Mouse (Mus musculus) intestine, embryonic 16.5 days (tissue): ENCODE measurements around the gene Fahd2a. TPM values are rescaled to one million over a fixed set of nuclear protein-coding genes. Genes with fewer than 3 reads are reported as not detected.

Experiments
- ATAC-seq: fragments of 200-750 bp; cut with Nextera tagmentation; 2 replicates; pipeline ENCODE4 v1.8.0; 2017; ENCODE audit warnings: moderate TSS enrichment, moderate library complexity
- H3K27ac ChIP-seq: fragments of 300-500 bp; sonication (generic); 2 replicates; pipeline ENCODE4 v1.5.1; 2014; ENCODE audit warnings: mild to moderate bottlenecking, low read length
- H3K27me3 ChIP-seq: fragments of 300-500 bp; sonication (generic); replicated peaks from 2 replicates; pipeline ENCODE4 v1.6.1; 2014; ENCODE audit warnings: low read length, control low read depth, mixed read lengths; ENCODE audit not compliant: control insufficient read depth, insufficient read depth
- H3K36me3 ChIP-seq: fragments of 300-500 bp; sonication (generic); 2 replicates; pipeline ENCODE4 v1.6.1; 2014; ENCODE audit warnings: low read length, control low read depth; ENCODE audit not compliant: control insufficient read depth, insufficient read depth
- H3K4me1 ChIP-seq: fragments of 300-500 bp; sonication (generic); 2 replicates; pipeline ENCODE4 v1.6.1; 2014; ENCODE audit warnings: low read length, control low read depth, mixed read lengths; ENCODE audit not compliant: control insufficient read depth, insufficient read depth
- H3K4me2 ChIP-seq: fragments of 300-500 bp; sonication (generic); 2 replicates; pipeline ENCODE4 v1.6.1; 2014; ENCODE audit warnings: low read depth, low read length, control low read depth
- H3K4me3 ChIP-seq: fragments of 300-500 bp; sonication (generic); 2 replicates; pipeline ENCODE4 v1.5.1; 2014; ENCODE audit warnings: mild to moderate bottlenecking, low read length
- H3K9ac ChIP-seq: fragments of 300-500 bp; sonication (generic); 2 replicates; pipeline ENCODE4 v1.6.1; 2014; ENCODE audit warnings: low read depth, low read length
- H3K9me3 ChIP-seq: fragments of 300-500 bp; sonication (generic); 2 replicates; pipeline ENCODE4 v1.6.1; 2016; ENCODE audit warnings: low read length, control low read depth; ENCODE audit not compliant: control insufficient read depth
- WGBS: fragments of 180-500 bp; shearing (Covaris S2); extraction: QIAGEN DNeasy Blood & Tissue Kit; methylation state at CpG from one replicate; pipeline ENCODE4 v1.1.7; 2014; 5-methylcytosine and 5-hydroxymethylcytosine counted together
- polyA plus RNA-seq: library from polyadenylated mRNA; unstranded; fragments of >200 nt; fragmentation: Nextera tagmentation; extraction: Ambion mirVana; gene quantifications from 2 replicates; pipeline ENCODE4 v1.2.1, GENCODE M21; 2015

The Fahd2a gene
- polyA plus RNA-seq = 24.8 and 27.8 TPM in 2 replicates

DNA sequence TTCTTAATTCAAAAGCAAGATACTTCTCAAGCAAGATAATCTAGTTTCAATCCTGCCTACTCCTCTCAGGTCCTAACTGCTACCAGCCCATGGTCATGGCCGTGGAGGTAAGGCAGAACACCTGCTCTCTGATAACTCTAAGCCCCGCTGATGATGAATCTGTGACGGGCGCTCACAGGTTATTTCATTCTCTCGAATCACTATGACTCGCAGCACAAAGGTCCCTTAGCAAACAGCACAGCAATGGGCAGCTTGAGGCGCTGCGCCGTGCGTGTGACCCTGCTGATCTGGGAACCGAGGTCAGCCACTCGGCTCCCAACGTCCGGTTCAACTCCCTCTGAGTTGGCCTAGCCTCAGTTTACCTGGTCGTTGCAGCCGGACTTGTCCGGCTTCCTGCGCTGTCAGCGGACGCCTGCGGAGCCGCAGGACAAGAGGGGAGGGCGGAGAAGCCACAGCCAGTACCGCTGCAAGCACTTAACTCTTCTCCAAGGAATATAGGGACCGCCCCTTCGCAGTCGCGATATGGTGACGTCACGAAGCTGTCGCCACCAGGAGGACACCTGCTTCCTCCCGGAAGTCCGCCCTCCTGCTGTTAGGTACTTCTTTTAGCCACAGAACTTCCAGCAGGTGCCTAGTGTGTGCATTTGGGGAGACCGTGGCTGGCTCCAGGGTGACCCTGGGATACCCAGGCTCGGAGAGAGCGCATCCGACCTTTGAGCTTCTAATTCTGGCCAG lies at the start of gene Fahd2a:
Fahd2a (minus strand) TSS at position 511 of the 735 bp plus-strand sequence.
- peak; percentile 94 for ATAC-seq
- no peaks in the 10 kb centered on the region for H3K9me3 ChIP-seq
- H3K36me3 ChIP-seq = no peaks in the 10 kb centered on the region
- H3K4me3 ChIP-seq = peak within 1 kb of the TSS; percentile 87
- H3K27ac ChIP-seq = peak within 1 kb of the TSS; percentile 51
- H3K9ac ChIP-seq = peak within 1 kb of the TSS; percentile 78
- H3K27me3 ChIP-seq = no peaks in the 10 kb centered on the region
- H3K4me2 ChIP-seq = peak within 1 kb of the TSS; percentile 89
- WGBS = 4% methylated on average over 37 of the region's 37 CpGs
- peaks cover 11% of the 10 kb centered on the region for H3K4me1 ChIP-seq

GRCm38 (mm10) chr2:127484476-127485170 lies 40.3 kb upstream of the Fahd2a start:
- H3K27ac ChIP-seq = no peak overlapping the region
- H3K9me3 ChIP-seq = no peaks in the 10 kb centered on the region
- H3K27me3 ChIP-seq = peaks cover 49% of the 10 kb centered on the region
- peaks cover 23% of the 10 kb centered on the region for H3K4me1 ChIP-seq
- peak overlapping the region; percentile 46 for H3K4me2 ChIP-seq
- no peaks in the 10 kb centered on the region for H3K36me3 ChIP-seq
- H3K9ac ChIP-seq = no peak overlapping the region
- peak; percentile 75 for ATAC-seq
- peak overlapping the region; percentile 31 for H3K4me3 ChIP-seq
- WGBS = 9% methylated on average over 19 of the region's 19 CpGs

- 1% methylated on average over 21 of the region's 21 CpGs for WGBS
- peak overlapping the region; percentile 61 for H3K4me3 ChIP-seq
- H3K4me1 ChIP-seq = peaks cover 23% of the 10 kb centered on the region
- H3K9ac ChIP-seq = peak overlapping the region; percentile 61
- peak overlapping the region; percentile 31; the same call in 1 of the 2 replicates for H3K27ac ChIP-seq
- 0 out of 2 replicates have a peak, but pooled peaks have one; percentile 41 for ATAC-seq
- H3K36me3 ChIP-seq = no peaks in the 10 kb centered on the region
- H3K4me2 ChIP-seq = peak overlapping the region; percentile 91
- no peaks in the 10 kb centered on the region for H3K9me3 ChIP-seq
- H3K27me3 ChIP-seq = peaks cover 49% of the 10 kb centered on the region
Measured at GRCm38 (mm10) chr2:127483001-127483400, 38.6 kb upstream of the Fahd2a start.

- no peaks in the 10 kb centered on the region for H3K36me3 ChIP-seq
- peak overlapping the region; percentile 91 for H3K4me2 ChIP-seq
- peak overlapping the region; percentile 61 for H3K9ac ChIP-seq
- peak; percentile 88 for ATAC-seq
- peak overlapping the region; percentile 31; the same call in 1 of the 2 replicates for H3K27ac ChIP-seq
- H3K9me3 ChIP-seq = no peaks in the 10 kb centered on the region
- H3K4me1 ChIP-seq = peaks cover 23% of the 10 kb centered on the region
- WGBS = under 1% methylated on average over 21 of the region's 21 CpGs
- H3K4me3 ChIP-seq = peak overlapping the region; percentile 61
- H3K27me3 ChIP-seq = peaks cover 49% of the 10 kb centered on the region
Measured at GRCm38 (mm10) chr2:127482533-127482911, 38.2 kb upstream of the Fahd2a start.

DNA sequence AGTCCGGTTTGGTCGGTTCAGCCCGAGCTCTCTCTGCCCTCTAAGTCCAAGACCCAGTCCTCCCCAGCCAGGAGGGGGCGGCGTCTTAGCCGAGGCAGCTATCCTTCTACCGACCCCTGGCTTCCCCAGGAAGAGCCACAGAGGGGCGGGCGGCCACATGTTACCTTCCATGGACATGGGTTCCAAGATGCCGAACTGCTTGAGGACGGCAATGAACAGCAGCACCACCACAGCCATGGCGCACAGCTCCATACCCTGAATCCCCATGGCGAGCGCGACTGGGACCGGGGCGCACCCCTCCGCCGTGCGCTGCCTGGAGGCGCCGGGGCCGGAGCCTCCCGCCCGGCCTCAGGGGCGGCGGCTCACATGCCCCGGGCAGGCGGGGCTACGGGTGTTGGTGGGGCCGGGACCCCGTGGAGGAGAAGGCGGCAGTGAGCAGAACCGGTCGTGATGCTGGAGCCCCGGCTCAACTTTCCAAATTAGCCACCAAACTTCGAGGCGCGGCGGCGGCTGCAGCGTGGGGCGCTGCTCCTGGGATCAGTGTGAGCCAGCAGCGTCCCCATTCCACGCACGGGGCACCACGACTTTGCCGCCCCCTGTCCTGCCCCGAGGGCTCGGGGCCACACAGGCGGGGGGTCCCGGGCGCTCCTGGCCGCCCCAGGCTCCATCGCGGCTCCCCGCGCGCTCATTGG lies 37.6 kb upstream of the Fahd2a start:
- peaks cover 49% of the 10 kb centered on the region for H3K27me3 ChIP-seq
- no peaks in the 10 kb centered on the region for H3K9me3 ChIP-seq
- 1% methylated on average over 59 of the region's 59 CpGs for WGBS
- peaks cover 23% of the 10 kb centered on the region for H3K4me1 ChIP-seq
- no peak overlapping the region for H3K27ac ChIP-seq
- H3K36me3 ChIP-seq = no peaks in the 10 kb centered on the region
- peak overlapping the region; percentile 91 for H3K4me2 ChIP-seq
- H3K4me3 ChIP-seq = peak overlapping the region; percentile 61
- peak; percentile 62 for ATAC-seq
- H3K9ac ChIP-seq = peak overlapping the region; percentile 61

- no peak for ATAC-seq
- 71% methylated on average over 10 of the region's 10 CpGs for WGBS
- H3K36me3 ChIP-seq = no peaks in the 10 kb centered on the region
- peaks cover 20% of the 10 kb centered on the region for H3K4me1 ChIP-seq
- H3K9ac ChIP-seq = no peak overlapping the region
- H3K27ac ChIP-seq = no peak overlapping the region
- H3K27me3 ChIP-seq = peaks cover 49% of the 10 kb centered on the region
- H3K4me2 ChIP-seq = no peak overlapping the region
- no peak overlapping the region for H3K4me3 ChIP-seq
- no peaks in the 10 kb centered on the region for H3K9me3 ChIP-seq
Measured at GRCm38 (mm10) chr2:127479763-127480162, 35.4 kb upstream of the Fahd2a start.

GRCm38 (mm10) chr2:127479210-127479609 lies 34.8 kb upstream of the Fahd2a start:
- no peak overlapping the region for H3K4me3 ChIP-seq
- peaks cover 15% of the 10 kb centered on the region for H3K4me1 ChIP-seq
- no peak overlapping the region for H3K27ac ChIP-seq
- H3K9me3 ChIP-seq = no peaks in the 10 kb centered on the region
- ATAC-seq = no peak
- H3K4me2 ChIP-seq = no peak overlapping the region
- peaks cover 45% of the 10 kb centered on the region for H3K27me3 ChIP-seq
- WGBS = 63% methylated on average over 4 of the region's 4 CpGs
- H3K36me3 ChIP-seq = no peaks in the 10 kb centered on the region
- H3K9ac ChIP-seq = no peak overlapping the region

DNA sequence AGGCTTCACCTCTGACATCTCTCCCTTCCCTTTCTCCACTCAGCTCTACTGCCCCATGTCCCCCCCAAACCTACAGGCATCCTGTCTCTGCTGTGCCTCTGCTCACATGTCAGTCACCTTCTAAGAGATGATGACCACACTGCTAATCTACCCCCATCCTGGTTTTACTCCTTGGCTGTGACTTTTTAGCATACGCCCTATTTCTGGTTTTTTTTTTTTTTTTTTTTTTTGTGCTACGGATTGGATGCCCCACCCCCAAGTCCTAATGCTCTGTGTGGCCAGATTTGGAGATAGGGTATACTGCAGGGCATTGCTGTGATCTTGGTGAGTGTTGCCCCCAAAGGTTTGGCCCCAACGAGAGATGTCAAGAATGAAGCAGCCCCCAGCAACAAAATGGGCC lies 27.9 kb upstream of the Fahd2a start:
- H3K27ac ChIP-seq = no peak overlapping the region
- H3K4me1 ChIP-seq = no peaks in the 10 kb centered on the region
- H3K4me2 ChIP-seq = no peak overlapping the region
- H3K36me3 ChIP-seq = no peaks in the 10 kb centered on the region
- 59% methylated on average over 3 of the region's 3 CpGs for WGBS
- H3K9me3 ChIP-seq = no peaks in the 10 kb centered on the region
- no peak overlapping the region for H3K4me3 ChIP-seq
- ATAC-seq = no peak
- no peaks in the 10 kb centered on the region for H3K27me3 ChIP-seq
- no peak overlapping the region for H3K9ac ChIP-seq

- Histone ChIP-seq H3K27ac (no peak overlapping the region), H3K9ac (no peak overlapping the region), H3K9me3 (no peaks in the 10 kb centered on the region), H3K36me3 (no peaks in the 10 kb centered on the region), H3K4me1 (no peaks in the 10 kb centered on the region), H3K4me3 (no peak overlapping the region), H3K4me2 (no peak overlapping the region), H3K27me3 (no peaks in the 10 kb centered on the region)
- WGBS = 85% methylated on average over 8 of the region's 8 CpGs
- ATAC-seq = no peak
Measured at GRCm38 (mm10) chr2:127471281-127471680, 26.9 kb upstream of the Fahd2a start.
